45 mouse cellular contexts compared by ENCODE assay signal in the genomic region with DNA sequence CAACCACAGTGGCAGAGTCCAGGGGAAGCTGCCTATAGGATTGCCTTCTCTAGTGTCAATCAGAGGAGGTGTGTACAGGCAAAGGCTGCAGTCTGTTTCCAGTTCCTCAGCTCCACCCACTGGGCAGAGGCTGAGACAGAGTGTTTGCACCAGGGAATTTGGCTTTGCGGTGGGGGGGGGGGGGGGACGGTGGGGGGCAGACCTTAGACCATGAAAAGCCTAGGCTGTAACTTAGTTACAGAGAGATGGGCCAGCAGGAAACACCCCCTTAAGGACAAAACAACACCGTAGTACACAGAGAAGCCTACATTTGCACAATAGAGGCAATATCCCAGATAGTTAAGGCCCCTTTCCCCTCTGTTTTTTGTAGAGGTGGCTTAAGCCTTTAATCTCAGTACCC. TPM values are rescaled to one million over a fixed set of nuclear protein-coding genes. Genes with fewer than 3 reads are reported as not detected.
"Had no signal": no experiment of that assay in that cellular context is flagged by ENCODE, and none has a peak within 500 bp of the region (broad histone marks: within the 10 kb centered on the region; RNA-seq: fewer than 3 reads in every experiment).

No protein-coding gene starts in this region.

- H3K36me3 ChIP-seq: liver, embryonic 13.5 days; liver, embryonic 15.5 days had no signal

- H3K9me3 ChIP-seq: limb, embryonic 10.5 days; liver, embryonic 15.5 days; lung, embryonic 15.5 days; midbrain, embryonic 15.5 days had no signal

- H3K27me3 ChIP-seq: limb, embryonic 12.5 days; limb, embryonic 13.5 days; limb, embryonic 15.5 days; liver, embryonic 12.5 days; liver, embryonic 13.5 days; liver, embryonic 15.5 days; lung, embryonic 15.5 days; midbrain, embryonic 12.5 days; midbrain, embryonic 13.5 days; midbrain, embryonic 15.5 days; neural tube, embryonic 12.5 days had no signal

- H3K4me2 ChIP-seq: limb, embryonic 12.5 days; limb, embryonic 13.5 days; limb, embryonic 15.5 days; liver, embryonic 11.5 days; liver, embryonic 12.5 days; liver, embryonic 13.5 days; liver, embryonic 15.5 days; lung, embryonic 14.5 days; lung, embryonic 15.5 days; midbrain, embryonic 11.5 days; midbrain, embryonic 12.5 days; midbrain, embryonic 13.5 days; midbrain, embryonic 15.5 days; neural tube, embryonic 12.5 days had no signal

- H3K4me1 ChIP-seq: limb, embryonic 12.5 days; limb, embryonic 13.5 days; limb, embryonic 15.5 days; midbrain, embryonic 10.5 days; midbrain, embryonic 12.5 days; midbrain, embryonic 13.5 days; midbrain, embryonic 15.5 days; neural tube, embryonic 12.5 days had no signal

- DNase-seq: left cerebral cortex, postnatal 4 days; liver; liver, embryonic 13.5 days; liver, postnatal 0 days; lung, adult 18-20 months; lung, adult 2 months; lung, embryonic 14.5 days; lung, postnatal 10 days; lung, postnatal 14 days; lung, postnatal 36 days; lung, postnatal 4 days; midbrain, embryonic 14.5 days had no signal

- H3K27ac ChIP-seq: limb, embryonic 10.5 days; limb, embryonic 12.5 days; limb, embryonic 13.5 days; limb, embryonic 15.5 days; liver, embryonic 12.5 days; liver, embryonic 13.5 days; liver, embryonic 14.5 days; liver, embryonic 15.5 days; lung, embryonic 15.5 days; macrophage; midbrain, embryonic 10.5 days; midbrain, embryonic 12.5 days; midbrain, embryonic 13.5 days; midbrain, embryonic 15.5 days; neural tube, embryonic 12.5 days had no signal

- H3K4me3 ChIP-seq: limb, embryonic 10.5 days; limb, embryonic 12.5 days; limb, embryonic 13.5 days; limb, embryonic 15.5 days; liver, embryonic 12.5 days; liver, embryonic 13.5 days; liver, embryonic 15.5 days; lung, embryonic 15.5 days; megakaryocyte, embryonic 14.5 days; midbrain, embryonic 10.5 days; midbrain, embryonic 12.5 days; midbrain, embryonic 13.5 days; midbrain, embryonic 15.5 days; myocyte; neural tube, embryonic 12.5 days had no signal

- H3K9ac ChIP-seq: limb, embryonic 12.5 days; limb, embryonic 13.5 days; limb, embryonic 15.5 days; liver, embryonic 12.5 days; liver, embryonic 13.5 days; liver, embryonic 14.5 days; liver, embryonic 15.5 days; liver, postnatal 0 days; lung, embryonic 14.5 days; lung, embryonic 15.5 days; midbrain, embryonic 12.5 days; midbrain, embryonic 13.5 days; midbrain, embryonic 15.5 days; neural tube, embryonic 12.5 days had no signal

- ATAC-seq: liver, embryonic 12.5 days; liver, postnatal 0 days; lung, postnatal 0 days; midbrain, embryonic 13.5 days; midbrain, embryonic 15.5 days; midbrain, embryonic 16.5 days had no signal

RNA-seq across cellular contexts. Expression of gene Sbsn, which starts 5.7 kb away (rescaled TPM):
- total RNA-seq: monocyte, adult 5-6 weeks had no signal

RNA-seq across cellular contexts. Expression of gene Dmkn, which starts 6.6 kb away (rescaled TPM):
- total RNA-seq: liver, adult 2 months; megakaryocyte-erythroid progenitor cell, adult 5-6 weeks; monocyte, adult 5-6 weeks had no signal
- polyA plus RNA-seq: limb, embryonic 10.5 days; limb, embryonic 11.5 days; limb, embryonic 12.5 days; liver, adult 2 months; liver, embryonic 11.5 days; liver, embryonic 12.5 days; liver, embryonic 13.5 days; midbrain, embryonic 10.5 days; midbrain, embryonic 11.5 days; myocyte; neural tube, embryonic 11.5 days had no signal

RNA-seq across cellular contexts. Expression of gene Gapdhs, which starts 13.5 kb away (rescaled TPM):
- total RNA-seq: left cerebral cortex, postnatal 10 days; left cerebral cortex, postnatal 14 days; left cerebral cortex, postnatal 25 days; left cerebral cortex, postnatal 4 days; liver, adult 2 months; megakaryocyte, adult 5-6 weeks; megakaryocyte-erythroid progenitor cell, adult 5-6 weeks; midbrain, postnatal 0 days had no signal
- polyA plus RNA-seq: limb, embryonic 10.5 days; limb, embryonic 14.5 days; liver, embryonic 12.5 days; liver, embryonic 13.5 days; liver, embryonic 14.5 days; liver, embryonic 15.5 days; liver, embryonic 16.5 days; macrophage had no signal

RNA-seq across cellular contexts. Expression of gene Krtdap, which starts 30.7 kb away (rescaled TPM):
- total RNA-seq: left cerebral cortex, postnatal 10 days; left cerebral cortex, postnatal 14 days; left cerebral cortex, postnatal 25 days; left cerebral cortex, postnatal 36 days; left cerebral cortex, postnatal 4 days; liver, adult 2 months; megakaryocyte, adult 5-6 weeks; megakaryocyte-erythroid progenitor cell, adult 5-6 weeks; monocyte, adult 5-6 weeks had no signal
- polyA plus RNA-seq: limb, embryonic 10.5 days; limb, embryonic 11.5 days; limb, embryonic 12.5 days; liver, adult 2 months; liver, embryonic 11.5 days; liver, embryonic 12.5 days; liver, embryonic 14.5 days; liver, postnatal 0 days; lung, embryonic 14.5 days; macrophage; midbrain, embryonic 10.5 days; midbrain, embryonic 11.5 days; midbrain, embryonic 12.5 days; midbrain, embryonic 13.5 days; midbrain, embryonic 14.5 days; midbrain, embryonic 16.5 days; myocyte; neural tube, embryonic 11.5 days; neural tube, embryonic 12.5 days had no signal
